Mouse (Mus musculus) lung, postnatal 36 days (tissue): ENCODE measurements around the gene Cep170b.

Experiments used
- DNase-seq: peaks from one replicate; pipeline ENCODE4 v3.0.0; 2022; ENCODE audit warnings: mixed read lengths

The Cep170b gene

GRCm38 (mm10) chr12:112764991-112765390 is 44.7 kb downstream of the Cep170b start:
- no peak for DNase-seq

GRCm38 (mm10) chr12:112766586-112766985 is 46.3 kb downstream of the Cep170b start:
- no peak for DNase-seq

GRCm38 (mm10) chr12:112767036-112767890 is 47.0 kb downstream of the Cep170b start:
- DNase-seq, result no peak

GRCm38 (mm10) chr12:112768166-112768565 is 47.9 kb downstream of the Cep170b start:
- DNase-seq, result no peak

- DNase-seq, result no peak
Observed at GRCm38 (mm10) chr12:112769031-112769430, 48.8 kb downstream of the Cep170b start.

GRCm38 (mm10) chr12:112769751-112770150 is 49.5 kb downstream of the Cep170b start:
- DNase-seq, result no peak

- DNase-seq, result no peak
Observed at GRCm38 (mm10) chr12:112770396-112770795, 50.1 kb downstream of the Cep170b start.

GRCm38 (mm10) chr12:112772306-112772705 is 52.1 kb downstream of the Cep170b start:
- no peak for DNase-seq

- DNase-seq, result no peak
Observed at GRCm38 (mm10) chr12:112773366-112773765, 53.1 kb downstream of the Cep170b start.

GRCm38 (mm10) chr12:112774026-112774425 is 53.8 kb downstream of the Cep170b start:
- DNase-seq, result no peak

- no peak for DNase-seq
Observed at GRCm38 (mm10) chr12:112774481-112774880, 54.2 kb downstream of the Cep170b start.

- DNase-seq, result no peak
Observed at GRCm38 (mm10) chr12:112791026-112791425, 70.8 kb downstream of the Cep170b start.

- DNase-seq, result peak; percentile 78
Observed at GRCm38 (mm10) chr12:112793601-112794355, 73.5 kb downstream of the Cep170b start.

GRCm38 (mm10) chr12:112794356-112794816 is 74.1 kb downstream of the Cep170b start:
- no peak for DNase-seq

- no peak for DNase-seq
Observed at GRCm38 (mm10) chr12:112794998-112795397, 74.7 kb downstream of the Cep170b start.

- peak; percentile 59 for DNase-seq
Observed at GRCm38 (mm10) chr12:112795466-112796104, 75.3 kb downstream of the Cep170b start.
